Mouse (Mus musculus): Measurements from ENCODE around the gene Nol3.

GRCm38 (mm10) chr8:105254966-105255350 is 21.0 kb upstream of the Nol3 start, which contains the start of gene B3gnt9:
- TF ChIP-seq CTCF (IDR thresholded peaks at IDR 0.05; ENCODE audit: borderline replicate concordance, control insufficient read depth, extremely low read depth, insufficient read depth, low read length, poor library complexity), result no peak
- 0 out of 2 replicates have a peak, but pooled peaks have one; percentile 19 for TF ChIP-seq POLR2A (IDR thresholded peaks at IDR 0.05; ENCODE audit: control insufficient read depth, extremely low read depth, insufficient read depth, low read length, poor library complexity)
